ENCODE assay signal across 8 mouse cellular contexts in the genomic region with DNA sequence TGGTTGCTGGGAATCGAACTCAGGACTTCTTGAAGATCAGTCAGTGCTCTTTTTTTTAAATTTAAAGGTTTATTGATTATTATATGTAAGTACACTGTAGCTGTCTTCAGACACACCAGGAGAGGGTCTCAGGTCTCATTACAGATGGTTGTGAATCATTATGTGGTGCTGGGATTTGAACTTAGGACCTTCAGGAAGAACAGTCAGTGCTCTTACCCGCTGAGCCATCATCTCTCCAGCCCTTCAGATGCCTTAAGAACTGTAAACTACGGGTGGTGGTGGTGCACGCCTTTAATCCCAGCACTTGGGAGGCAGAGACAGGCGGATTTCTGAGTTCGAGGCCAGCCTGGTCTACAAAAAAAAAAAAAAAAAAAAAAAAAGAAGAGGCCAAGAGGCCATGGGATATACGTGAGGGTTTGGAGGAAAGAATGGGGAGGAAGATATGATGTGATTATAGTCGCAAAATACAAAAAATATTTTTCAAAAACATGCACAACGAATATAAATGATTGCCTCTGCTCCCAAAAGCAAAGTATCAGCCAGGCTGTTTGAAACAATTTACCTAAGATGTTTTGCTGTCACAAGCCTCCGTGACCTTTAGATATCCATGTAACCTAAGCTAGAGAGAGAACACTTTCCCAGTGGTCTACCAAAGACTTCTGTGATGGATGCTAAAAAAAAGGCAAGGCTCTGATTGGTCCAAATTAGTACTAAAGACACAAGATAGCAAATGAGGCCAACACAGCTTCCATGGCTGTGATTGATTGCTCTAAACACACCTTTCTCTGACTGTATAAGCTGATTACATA. TPM values are rescaled to one million over a fixed set of nuclear protein-coding genes. Genes with fewer than 3 reads are reported as not detected.
A peak's percentile ranks its signal among the peaks of the same experiment; 100 is the strongest.
DNase-seq lines count a peak whose midpoint lies in the region; ATAC-seq and TF ChIP-seq lines count a peak whose summit lies in the region.

No protein-coding gene starts in this region.

- DNase-seq in heart, postnatal 0 days (ENCODE audit: low spot score), result no peak
- no peak for DNase-seq in heart, postnatal 14 days
- DNase-seq in ES-CJ7 (ENCODE audit: low read depth, low spot score), result peak; percentile 89
- no peak for DNase-seq in adrenal gland, postnatal 14 days
- DNase-seq in thymus, postnatal 0 days (ENCODE audit: low spot score), result no peak
- no peak for DNase-seq in urinary bladder, postnatal 14 days (ENCODE audit: low spot score)

- no peak for TF ChIP-seq EP300 in heart, postnatal 0 days (IDR thresholded peaks at IDR 0.05; ENCODE audit: low read depth)

- WGBS in heart, postnatal 0 days, result 75% methylated on average over 10 of the region's 10 CpGs
- whole genome bisulfite sequencing in forebrain, embryonic 12.5 days, result 68% methylated on average over 10 of the region's 10 CpGs
- WGBS in liver, embryonic 16.5 days (ENCODE audit: insufficient replicate concordance), result 62% methylated on average over 10 of the region's 10 CpGs

- H3K9me3 ChIP-seq in heart, postnatal 0 days (replicated peaks; ENCODE audit: control insufficient read depth, low read length), result no peaks in the 10 kb centered on the region
- no peaks in the 10 kb centered on the region for H3K9me3 ChIP-seq in forebrain, embryonic 12.5 days
- no peaks in the 10 kb centered on the region for H3K9me3 ChIP-seq in liver, embryonic 16.5 days (replicated peaks; ENCODE audit: control insufficient read depth, low read length)

- TF ChIP-seq CTCF in heart, postnatal 0 days (IDR thresholded peaks at IDR 0.05; ENCODE audit: low read depth), result no peak

- H3K4me2 ChIP-seq in heart, postnatal 0 days (ENCODE audit: low read depth, low read length), result peak overlapping the region; percentile 46; the same call in 1 of the 2 replicates
- H3K4me2 ChIP-seq in forebrain, embryonic 12.5 days, result peak overlapping the region; percentile 38
- H3K4me2 ChIP-seq in liver, embryonic 16.5 days (ENCODE audit: low read depth, low read length), result peak overlapping the region; percentile 49

- H3K27me3 ChIP-seq in heart, postnatal 0 days (ENCODE audit: control insufficient read depth, insufficient read depth, low read length), result no peaks in the 10 kb centered on the region
- no peaks in the 10 kb centered on the region for H3K27me3 ChIP-seq in forebrain, embryonic 12.5 days
- H3K27me3 ChIP-seq in liver, embryonic 16.5 days (ENCODE audit: control insufficient read depth, insufficient read depth, low read depth, low read length), result no peaks in the 10 kb centered on the region

- peak overlapping the region; percentile 48; the same call in 1 of the 2 replicates for H3K9ac ChIP-seq in heart, postnatal 0 days (replicated peaks; ENCODE audit: low read depth, low read length)
- H3K9ac ChIP-seq in forebrain, embryonic 12.5 days, result no peak overlapping the region
- H3K9ac ChIP-seq in liver, embryonic 16.5 days (ENCODE audit: low read depth, low read length), result no peak overlapping the region

- ATAC-seq in heart, postnatal 0 days (ENCODE audit: insufficient read depth, low read depth), result 0 out of 2 replicates have a peak, but pooled peaks have one; percentile 21
- ATAC-seq in forebrain, embryonic 12.5 days (ENCODE audit: low FRiP score), result no peak
- no peak for ATAC-seq in liver, embryonic 16.5 days (ENCODE audit: low read depth)

- intact Hi-C loops in heart, postnatal 14 days (cut with DNase I), result no loop called here

- peaks cover 17% of the 10 kb centered on the region for H3K36me3 ChIP-seq in heart, postnatal 0 days (replicated peaks; ENCODE audit: control insufficient read depth, insufficient read depth, low read length)
- H3K36me3 ChIP-seq in forebrain, embryonic 12.5 days (replicated peaks), result peaks cover 28% of the 10 kb centered on the region
- peaks cover 13% of the 10 kb centered on the region for H3K36me3 ChIP-seq in liver, embryonic 16.5 days (ENCODE audit: control insufficient read depth, insufficient read depth)

- H3K27ac ChIP-seq in heart, postnatal 0 days (ENCODE audit: low read depth), result 0 out of 2 replicates have a peak overlapping the region, but pooled peaks have one; percentile 91
- peak overlapping the region; percentile 63 for H3K27ac ChIP-seq in forebrain, embryonic 12.5 days
- H3K27ac ChIP-seq in liver, embryonic 16.5 days (ENCODE audit: low read length), result no peak overlapping the region

- H3K4me1 ChIP-seq in heart, postnatal 0 days (ENCODE audit: control insufficient read depth, insufficient read depth), result peaks cover 3% of the 10 kb centered on the region; the same call in 1 of the 2 replicates
- H3K4me1 ChIP-seq in forebrain, embryonic 12.5 days, result no peaks in the 10 kb centered on the region
- peaks cover 9% of the 10 kb centered on the region for H3K4me1 ChIP-seq in liver, embryonic 16.5 days (ENCODE audit: control insufficient read depth, low read depth, low read length)

- H3K4me3 ChIP-seq in heart, postnatal 0 days (ENCODE audit: low read depth, low read length), result no peak overlapping the region
- H3K4me3 ChIP-seq in forebrain, embryonic 12.5 days (replicated peaks), result peak overlapping the region; percentile 10; the same call in 1 of the 2 replicates
- no peak overlapping the region for H3K4me3 ChIP-seq in liver, embryonic 16.5 days (ENCODE audit: low read depth, low read length)

RNA-seq across cellular contexts. Expression of a gene that starts 21.9 kb away (rescaled TPM):
- 23.2 and 57.8 TPM in 2 replicates for total RNA-seq in heart, postnatal 0 days (2014; rRNA removed; ENCODE audit: low replicate concordance)
- 95.4 and 96.6 TPM in 2 replicates for polyA plus RNA-seq in heart, postnatal 0 days (2015; fragmentation: Nextera tagmentation; extraction: Ambion mirVana)
- 10 to 100 TPM; 46.7 to 50.0 TPM for total RNA-seq in heart, postnatal 14 days (2021)
- polyA plus RNA-seq in forebrain, embryonic 12.5 days (2016; fragmentation: Nextera tagmentation; extraction: Ambion mirVana), result 100.0 and 106 TPM in 2 replicates
- 45.9 and 51.2 TPM in 2 replicates for polyA plus RNA-seq in liver, embryonic 16.5 days (2015; fragmentation: Nextera tagmentation; extraction: Ambion mirVana)
- 87.3 and 90.0 TPM in 2 replicates for total RNA-seq in adrenal gland, postnatal 14 days (2021)
- 103 and 114 TPM in 2 replicates for polyA plus RNA-seq in thymus, postnatal 0 days (2015; fragmentation: Nextera tagmentation; extraction: Ambion mirVana)

RNA-seq across cellular contexts. Expression of a gene that starts 26.2 kb away (rescaled TPM):
- total RNA-seq in heart, postnatal 0 days (2014; rRNA removed; ENCODE audit: low replicate concordance), result 3.7 and 4.7 TPM in 2 replicates
- 16.0 and 16.3 TPM in 2 replicates for polyA plus RNA-seq in heart, postnatal 0 days (2015; fragmentation: Nextera tagmentation; extraction: Ambion mirVana)
- 1 to 10 TPM; 5.5 to 5.9 TPM for total RNA-seq in heart, postnatal 14 days (2021)
- 26.3 and 26.5 TPM in 2 replicates for polyA plus RNA-seq in forebrain, embryonic 12.5 days (2016; fragmentation: Nextera tagmentation; extraction: Ambion mirVana)
- 15.7 and 18.9 TPM in 2 replicates for polyA plus RNA-seq in liver, embryonic 16.5 days (2015; fragmentation: Nextera tagmentation; extraction: Ambion mirVana)
- total RNA-seq in adrenal gland, postnatal 14 days (2021), result 9.0 and 9.6 TPM in 2 replicates
- 29.7 and 32.6 TPM in 2 replicates for polyA plus RNA-seq in thymus, postnatal 0 days (2015; fragmentation: Nextera tagmentation; extraction: Ambion mirVana)

RNA-seq across cellular contexts. Expression of a gene that starts 27.3 kb away (rescaled TPM):
- 6.7 and 11.8 TPM in 2 replicates for total RNA-seq in heart, postnatal 0 days (2014; rRNA removed; ENCODE audit: low replicate concordance)
- 36.6 and 41.3 TPM in 2 replicates for polyA plus RNA-seq in heart, postnatal 0 days (2015; fragmentation: Nextera tagmentation; extraction: Ambion mirVana)
- total RNA-seq in heart, postnatal 14 days (2021), result 10 to 100 TPM; 25.9 to 26.5 TPM
- 130 and 134 TPM in 2 replicates for polyA plus RNA-seq in forebrain, embryonic 12.5 days (2016; fragmentation: Nextera tagmentation; extraction: Ambion mirVana)
- polyA plus RNA-seq in liver, embryonic 16.5 days (2015; fragmentation: Nextera tagmentation; extraction: Ambion mirVana), result 25.1 and 32.1 TPM in 2 replicates
- total RNA-seq in adrenal gland, postnatal 14 days (2021), result 54.1 and 60.2 TPM in 2 replicates
- 91.8 and 97.7 TPM in 2 replicates for polyA plus RNA-seq in thymus, postnatal 0 days (2015; fragmentation: Nextera tagmentation; extraction: Ambion mirVana)

RNA-seq across cellular contexts. Expression of a gene that starts 27.5 kb away (rescaled TPM):
- total RNA-seq in heart, postnatal 0 days (2014; rRNA removed; ENCODE audit: low replicate concordance), result 58.9 and 77.7 TPM in 2 replicates
- 41.5 and 42.8 TPM in 2 replicates for polyA plus RNA-seq in heart, postnatal 0 days (2015; fragmentation: Nextera tagmentation; extraction: Ambion mirVana)
- 10 to 100 TPM; 38.3 to 40.9 TPM for total RNA-seq in heart, postnatal 14 days (2021)
- 90.2 and 96.0 TPM in 2 replicates for polyA plus RNA-seq in forebrain, embryonic 12.5 days (2016; fragmentation: Nextera tagmentation; extraction: Ambion mirVana)
- 28.6 and 29.5 TPM in 2 replicates for polyA plus RNA-seq in liver, embryonic 16.5 days (2015; fragmentation: Nextera tagmentation; extraction: Ambion mirVana)
- 45.1 and 46.4 TPM in 2 replicates for total RNA-seq in adrenal gland, postnatal 14 days (2021)
- 21.5 and 24.0 TPM in 2 replicates for polyA plus RNA-seq in thymus, postnatal 0 days (2015; fragmentation: Nextera tagmentation; extraction: Ambion mirVana)

RNA-seq across cellular contexts. Expression of a gene that starts 56.2 kb away (rescaled TPM):
- total RNA-seq in heart, postnatal 0 days (2014; rRNA removed; ENCODE audit: low replicate concordance), result 25.4 and 32.3 TPM in 2 replicates
- 43.6 and 43.8 TPM in 2 replicates for polyA plus RNA-seq in heart, postnatal 0 days (2015; fragmentation: Nextera tagmentation; extraction: Ambion mirVana)
- 10 to 100 TPM; 79.4 to 90.4 TPM for total RNA-seq in heart, postnatal 14 days (2021)
- 49.1 and 52.2 TPM in 2 replicates for polyA plus RNA-seq in forebrain, embryonic 12.5 days (2016; fragmentation: Nextera tagmentation; extraction: Ambion mirVana)
- 53.3 and 56.2 TPM in 2 replicates for polyA plus RNA-seq in liver, embryonic 16.5 days (2015; fragmentation: Nextera tagmentation; extraction: Ambion mirVana)
- total RNA-seq in adrenal gland, postnatal 14 days (2021), result 87.4 and 106 TPM in 2 replicates
- 181 and 195 TPM in 2 replicates for polyA plus RNA-seq in thymus, postnatal 0 days (2015; fragmentation: Nextera tagmentation; extraction: Ambion mirVana)
